Mouse (Mus musculus) bone marrow, adult 2 months (tissue): ENCODE data around the gene Etnk1.

Source experiments
- CTCF ChIP-seq: fragments of 200-500 bp; IDR thresholded peaks from 2 replicates; pipeline ENCODE4 v1.5.1; 2011; ENCODE audit warnings: low read length, control low read depth; ENCODE audit not compliant: control insufficient read depth, insufficient read depth
- POLR2A ChIP-seq: fragments of 200-500 bp; IDR thresholded peaks from 2 replicates; pipeline ENCODE4 v1.6.1; 2011; ENCODE audit warnings: low read depth, mild to moderate bottlenecking, control low read depth, low read length, borderline replicate concordance; ENCODE audit not compliant: control insufficient read depth

DNA sequence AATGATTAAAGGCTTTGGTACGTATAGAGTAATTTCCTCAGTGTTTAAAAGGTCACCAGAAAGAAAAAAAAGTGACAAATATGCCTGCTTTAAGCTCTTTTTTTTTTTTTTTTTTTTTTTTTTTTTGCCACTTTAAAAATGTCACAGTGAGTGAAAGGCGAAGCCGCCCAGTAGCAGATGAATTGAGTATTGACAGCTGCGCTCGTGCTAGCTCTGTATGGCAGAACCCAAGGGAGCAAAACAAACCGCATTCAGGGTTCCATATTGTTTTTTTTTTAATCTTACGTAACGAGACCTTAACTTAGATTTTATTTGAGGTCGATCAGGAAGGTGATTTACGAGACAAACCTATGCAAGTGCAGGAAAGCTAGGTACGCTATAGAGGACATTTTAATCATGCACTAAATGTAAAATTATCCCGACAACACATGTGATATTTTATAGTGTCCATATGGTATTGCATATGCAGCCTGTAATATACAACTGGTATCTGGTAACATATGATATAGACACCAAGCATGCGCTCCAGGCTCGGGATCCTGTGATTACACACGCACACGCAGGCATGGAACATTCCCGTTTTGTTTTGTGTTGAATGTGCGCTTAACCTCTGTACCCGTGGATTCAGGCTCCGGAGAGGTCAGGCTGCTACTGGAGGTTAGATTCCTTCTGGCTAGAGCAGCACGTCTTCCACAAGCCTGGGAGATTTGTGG lies 72.5 kb downstream of the Etnk1 start:
- TF ChIP-seq CTCF (no peak), POLR2A (no peak)
